Mouse (Mus musculus): Measurements from ENCODE around the gene Blm.

DNA sequence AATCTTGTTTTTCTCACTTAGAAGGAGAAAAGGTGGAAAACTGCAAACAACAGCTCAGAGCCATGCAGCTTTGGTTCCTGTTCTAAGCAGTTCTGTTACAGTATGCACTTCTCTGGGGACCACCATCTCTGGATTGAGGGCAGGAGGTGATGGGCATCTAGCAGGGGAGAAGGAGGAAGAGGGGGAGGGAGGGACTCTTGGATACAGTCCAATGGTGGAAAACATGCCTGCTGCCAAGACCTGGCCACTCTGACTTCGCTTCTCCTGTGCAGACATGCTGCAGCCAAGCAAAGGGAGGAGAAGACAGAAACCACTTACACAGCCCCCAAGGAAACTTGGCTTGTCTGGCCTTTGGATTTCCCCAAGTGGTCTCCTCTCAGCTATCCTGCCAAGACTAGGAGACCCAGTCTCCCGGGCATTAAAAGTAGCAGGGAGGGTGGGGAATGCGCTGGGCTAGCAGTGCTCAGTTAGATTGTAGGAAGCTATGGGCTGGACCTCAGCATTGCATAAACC, 77.0 kb downstream of the Blm start:
- TF ChIP-seq POLR2A (IDR thresholded peaks at IDR 0.05; ENCODE audit: borderline replicate concordance, extremely low read depth, low read depth, low read length) (no peak), CTCF (IDR thresholded peaks at IDR 0.05; ENCODE audit: insufficient read depth, low read length) (no peak)

Data from lung, adult 2 months (tissue).